Mouse (Mus musculus) thymus, postnatal 36 days (tissue): ENCODE results near the gene Gimap1.

Experiments
- DNase-seq, 2 experiments: peaks; one replicate each; pipeline ENCODE4 v3.0.0; 2022; ENCODE audit warnings: mixed read lengths in 2 of 2

The Gimap1 gene

GRCm38 (mm10) chr6:48738961-48739779 is at the start of gene Gimap1:
Gene Gimap1, plus strand, starts transcription at chr6:48739054.
- peak; percentile 82 to 83 for DNase-seq

GRCm38 (mm10) chr6:48689320-48689719 is 49.5 kb upstream of the Gimap1 start:
- no peak for DNase-seq

- no peak for DNase-seq
Observed at GRCm38 (mm10) chr6:48692962-48693361, 45.9 kb upstream of the Gimap1 start.

GRCm38 (mm10) chr6:48696830-48697554 is 41.9 kb upstream of the Gimap1 start:
- no peak for DNase-seq

- DNase-seq, result no peak
Observed at GRCm38 (mm10) chr6:48697555-48697930, 41.3 kb upstream of the Gimap1 start.

- DNase-seq, result no peak
Observed at GRCm38 (mm10) chr6:48698066-48698856, 40.6 kb upstream of the Gimap1 start.

GRCm38 (mm10) chr6:48698888-48699287 is 40.0 kb upstream of the Gimap1 start:
- DNase-seq, result no peak

GRCm38 (mm10) chr6:48700251-48701075 is 38.4 kb upstream of the Gimap1 start:
- DNase-seq, result no peak

GRCm38 (mm10) chr6:48702146-48702545 is 36.7 kb upstream of the Gimap1 start:
- no peak for DNase-seq

GRCm38 (mm10) chr6:48702601-48703000 is 36.3 kb upstream of the Gimap1 start:
- no peak for DNase-seq

GRCm38 (mm10) chr6:48704146-48704545 is 34.7 kb upstream of the Gimap1 start:
- no peak for DNase-seq

GRCm38 (mm10) chr6:48706130-48706529 is 32.7 kb upstream of the Gimap1 start:
- no peak for DNase-seq

GRCm38 (mm10) chr6:48718455-48718854 is 20.4 kb upstream of the Gimap1 start, which contains the start of the genes Gm28053 and Gimap7:
Gene Gm28053, plus strand, starts transcription at chr6:48718607.
Gene Gimap7, plus strand, starts transcription at chr6:48718621.
- DNase-seq, result peak; percentile 76 to 87

- no peak for DNase-seq
Observed at GRCm38 (mm10) chr6:48720326-48720725, 18.5 kb upstream of the Gimap1 start.

- DNase-seq, result peak in 1 of 2 experiments; percentile 33
Observed at GRCm38 (mm10) chr6:48723468-48723867, 15.4 kb upstream of the Gimap1 start.

GRCm38 (mm10) chr6:48725476-48725875 is 13.4 kb upstream of the Gimap1 start:
- DNase-seq, result peak in 1 of 2 experiments; percentile 45

- no peak for DNase-seq
Observed at GRCm38 (mm10) chr6:48727761-48728160, 11.1 kb upstream of the Gimap1 start.

GRCm38 (mm10) chr6:48732864-48733304 is 6.0 kb upstream of the Gimap1 start:
- DNase-seq, result peak; percentile 76 to 84

GRCm38 (mm10) chr6:48733660-48734059 is 5.2 kb upstream of the Gimap1 start:
- no peak for DNase-seq

- no peak for DNase-seq
Observed at GRCm38 (mm10) chr6:48737053-48737452, 1.8 kb upstream of the Gimap1 start.

- DNase-seq, result no peak
Observed at GRCm38 (mm10) chr6:48737688-48738087, 1.2 kb upstream of the Gimap1 start.

- DNase-seq, result no peak
Observed at GRCm38 (mm10) chr6:48739780-48740055, 864 bp downstream of the Gimap1 start.
